ENCODE assay signal across 8 mouse cellular contexts in the genomic region with DNA sequence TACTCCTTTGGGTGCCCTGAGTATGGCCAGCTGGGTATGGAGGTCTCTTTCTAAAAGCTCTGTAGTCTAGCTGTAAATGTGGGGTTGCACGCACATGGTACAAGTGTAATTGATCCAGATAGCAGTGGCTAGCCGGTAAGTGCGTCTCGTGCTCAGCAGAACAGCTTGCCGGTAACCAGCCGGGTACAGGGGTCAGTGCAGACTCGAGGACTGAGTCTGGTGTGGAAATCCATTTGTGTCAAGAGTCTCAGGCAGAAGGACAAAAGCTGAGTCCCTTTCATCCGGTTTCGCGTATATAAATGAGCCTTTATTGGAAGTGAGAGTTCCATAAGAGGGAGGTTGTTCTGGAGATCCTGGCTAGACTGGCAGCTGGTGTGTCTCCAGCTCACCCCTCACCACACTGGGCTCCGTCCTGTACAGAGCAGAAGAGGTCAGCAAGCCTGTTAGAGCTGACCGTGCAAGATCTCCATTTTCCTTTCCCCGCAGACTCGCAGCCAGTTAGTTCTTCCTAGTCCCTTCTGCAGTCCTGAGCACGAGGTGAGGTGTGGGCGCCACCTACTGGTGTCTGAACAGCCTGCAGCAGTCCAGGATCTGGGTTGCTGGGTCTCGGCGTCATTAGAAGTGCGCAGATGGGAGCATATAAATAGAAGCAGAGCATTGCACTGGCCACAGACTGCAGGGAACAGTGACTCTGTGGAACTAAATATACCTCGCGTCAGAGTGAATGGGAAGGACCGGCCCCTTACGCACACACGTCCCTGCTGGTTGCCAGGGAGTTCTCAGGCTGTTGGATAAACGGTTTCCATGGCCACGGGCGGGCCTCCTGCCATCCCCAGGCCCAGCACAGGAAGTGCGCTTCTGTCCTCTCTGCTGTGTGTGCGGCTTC. TPM values are rescaled to one million over a fixed set of nuclear protein-coding genes. Genes with fewer than 3 reads are reported as not detected.
A peak's percentile ranks its signal among the peaks of the same experiment; 100 is the strongest.
DNase-seq lines count a peak whose midpoint lies in the region; ATAC-seq and TF ChIP-seq lines count a peak whose summit lies in the region.

No protein-coding gene starts in this region.

- peaks cover 21% of the 10 kb centered on the region for H3K79me3 ChIP-seq in C2C12 (ENCODE audit: low read depth)

- H3K36me3 ChIP-seq in C2C12 (ENCODE audit: control insufficient read depth, insufficient read depth), result peaks cover 98% of the 10 kb centered on the region
- peaks cover 99% of the 10 kb centered on the region for H3K36me3 ChIP-seq in forebrain, embryonic 10.5 days (replicated peaks)
- H3K36me3 ChIP-seq in heart, embryonic 15.5 days, result peaks cover 73% of the 10 kb centered on the region
- peaks cover 95% of the 10 kb centered on the region for H3K36me3 ChIP-seq in liver, embryonic 14.5 days (replicated peaks; ENCODE audit: control insufficient read depth, insufficient read depth, low read depth)
- peaks cover 73% of the 10 kb centered on the region for H3K36me3 ChIP-seq in neural tube, embryonic 11.5 days (ENCODE audit: control insufficient read depth, insufficient read depth, low read length)
- peaks cover 53% of the 10 kb centered on the region for H3K36me3 ChIP-seq in stomach, embryonic 16.5 days (ENCODE audit: control insufficient read depth, insufficient read depth, low read length)

- no peak for TF ChIP-seq POLR2A in brain, embryonic 14.5 days (IDR thresholded peaks at IDR 0.05; ENCODE audit: borderline replicate concordance, extremely low read depth, insufficient read depth, insufficient read length, poor library complexity, severe bottlenecking)

- H3K4me3 ChIP-seq in C2C12 (ENCODE audit: insufficient read depth, poor library complexity, severe bottlenecking), result no peak overlapping the region
- no peak overlapping the region for H3K4me3 ChIP-seq in forebrain, embryonic 10.5 days
- no peak overlapping the region for H3K4me3 ChIP-seq in heart, embryonic 15.5 days
- H3K4me3 ChIP-seq in liver, embryonic 14.5 days (ENCODE audit: insufficient read depth in 1 of 2, low read depth in 2 of 2, low read length in 2 of 2), result no peak overlapping the region
- H3K4me3 ChIP-seq in neural tube, embryonic 11.5 days (ENCODE audit: low read depth, low read length), result no peak overlapping the region
- no peak overlapping the region for H3K4me3 ChIP-seq in stomach, embryonic 16.5 days (replicated peaks; ENCODE audit: low read length)

- TF ChIP-seq CTCF in C2C12 (IDR thresholded peaks at IDR 0.05; ENCODE audit: control insufficient read depth, insufficient read depth, insufficient read length), result peak; percentile 89
- TF ChIP-seq CTCF in brain, embryonic 14.5 days (IDR thresholded peaks at IDR 0.05; ENCODE audit: borderline replicate concordance, extremely low read depth, insufficient read depth, insufficient read length), result peak; percentile 95
- peak; percentile 98 for TF ChIP-seq CTCF in liver, embryonic 14.5 days (IDR thresholded peaks at IDR 0.05; ENCODE audit: low read depth)

- H3K27ac ChIP-seq in forebrain, embryonic 10.5 days, result peak overlapping the region; percentile 60; the same call in 1 of the 2 replicates
- H3K27ac ChIP-seq in heart, embryonic 15.5 days, result peak overlapping the region; percentile 41; the same call in 1 of the 2 replicates
- H3K27ac ChIP-seq in liver, embryonic 14.5 days, result no peak overlapping the region
- H3K27ac ChIP-seq in neural tube, embryonic 11.5 days (ENCODE audit: low read depth, low read length), result peak overlapping the region; percentile 44; the same call in 1 of the 2 replicates
- peak overlapping the region; percentile 57 for H3K27ac ChIP-seq in stomach, embryonic 16.5 days (ENCODE audit: low read length)

- peak; percentile 94 for ATAC-seq in heart, embryonic 15.5 days (replicated peaks; ENCODE audit: insufficient number of reproducible peaks, insufficient read depth, low FRiP score, low read depth)
- peak; percentile 61 for ATAC-seq in liver, embryonic 14.5 days (ENCODE audit: insufficient read depth)
- peak; percentile 60; the same call in 1 of the 2 replicates for ATAC-seq in neural tube, embryonic 11.5 days (ENCODE audit: insufficient read depth, low FRiP score, low TSS enrichment)
- peak; percentile 86 for ATAC-seq in stomach, embryonic 16.5 days (ENCODE audit: insufficient read depth, low FRiP score)

- no peak overlapping the region for H3K4me2 ChIP-seq in heart, embryonic 15.5 days
- no peak overlapping the region for H3K4me2 ChIP-seq in liver, embryonic 14.5 days (ENCODE audit: low read depth)
- H3K4me2 ChIP-seq in neural tube, embryonic 11.5 days (ENCODE audit: low read depth), result no peak overlapping the region
- no peak overlapping the region for H3K4me2 ChIP-seq in stomach, embryonic 16.5 days (ENCODE audit: low read depth, low read length)

- no peak for TF ChIP-seq EP300 in liver, embryonic 14.5 days (IDR thresholded peaks at IDR 0.05; ENCODE audit: low read depth)

- peak; percentile 96 for DNase-seq in brain, embryonic 14.5 days (ENCODE audit: low read depth)
- peak; percentile 79 for DNase-seq in forebrain, embryonic 10.5 days (ENCODE audit: extremely low spot score, low spot score)
- DNase-seq in kidney, postnatal 25 days, result peak; percentile 90 to 95
- DNase-seq in liver, embryonic 14.5 days (ENCODE audit: low read depth in 3 of 3, low spot score in 3 of 3), result peak in 1 of 3 experiments; percentile 53
- peak; percentile 90 for DNase-seq in neural tube, embryonic 11.5 days (ENCODE audit: low spot score)

- H3K9me3 ChIP-seq in forebrain, embryonic 10.5 days, result no peaks in the 10 kb centered on the region
- no peaks in the 10 kb centered on the region for H3K9me3 ChIP-seq in heart, embryonic 15.5 days (replicated peaks)
- no peaks in the 10 kb centered on the region for H3K9me3 ChIP-seq in liver, embryonic 14.5 days (ENCODE audit: control insufficient read depth, low read length)
- no peaks in the 10 kb centered on the region for H3K9me3 ChIP-seq in neural tube, embryonic 11.5 days (ENCODE audit: control insufficient read depth, low read length)
- H3K9me3 ChIP-seq in stomach, embryonic 16.5 days (replicated peaks; ENCODE audit: control insufficient read depth, low read length), result no peaks in the 10 kb centered on the region

- peaks cover 34% of the 10 kb centered on the region for H3K4me1 ChIP-seq in forebrain, embryonic 10.5 days
- peaks cover 20% of the 10 kb centered on the region for H3K4me1 ChIP-seq in heart, embryonic 15.5 days (replicated peaks)
- 0 out of 4 replicates have a peak, but pooled peaks cover 0 to 3% of the 10 kb centered on the region in 2 experiments for H3K4me1 ChIP-seq in liver, embryonic 14.5 days (replicated peaks; ENCODE audit: control insufficient read depth in 2 of 2, insufficient read depth in 2 of 2, low read length in 1 of 2)
- H3K4me1 ChIP-seq in neural tube, embryonic 11.5 days (ENCODE audit: control insufficient read depth, insufficient read depth, low read length), result 0 out of 2 replicates have a peak, but pooled peaks cover 10% of the 10 kb centered on the region
- peaks cover 26% of the 10 kb centered on the region for H3K4me1 ChIP-seq in stomach, embryonic 16.5 days (ENCODE audit: control insufficient read depth, insufficient read depth, low read length)

- no peak overlapping the region for H3ac ChIP-seq in C2C12 (ENCODE audit: control insufficient read depth, insufficient read length, low read depth)

- H3K79me2 ChIP-seq in C2C12 (ENCODE audit: control insufficient read depth, insufficient read depth), result peaks cover 49% of the 10 kb centered on the region

- no peaks in the 10 kb centered on the region for H3K27me3 ChIP-seq in C2C12 (ENCODE audit: control insufficient read depth, insufficient read depth, insufficient read length)
- H3K27me3 ChIP-seq in forebrain, embryonic 10.5 days (ENCODE audit: poor library complexity, severe bottlenecking), result no peaks in the 10 kb centered on the region
- no peaks in the 10 kb centered on the region for H3K27me3 ChIP-seq in heart, embryonic 15.5 days
- H3K27me3 ChIP-seq in liver, embryonic 14.5 days (ENCODE audit: control insufficient read depth, insufficient read depth, low read length), result no peaks in the 10 kb centered on the region
- H3K27me3 ChIP-seq in neural tube, embryonic 11.5 days (ENCODE audit: control insufficient read depth, insufficient read depth, low read length), result no peaks in the 10 kb centered on the region
- H3K27me3 ChIP-seq in stomach, embryonic 16.5 days (ENCODE audit: control insufficient read depth, insufficient read depth, low read length), result no peaks in the 10 kb centered on the region

- WGBS in forebrain, embryonic 10.5 days, result 74% methylated on average over 29 of the region's 29 CpGs
- 38% methylated on average over 29 of the region's 29 CpGs for WGBS in heart, embryonic 15.5 days
- WGBS in liver, embryonic 14.5 days (ENCODE audit: insufficient replicate concordance), result 63% methylated on average over 29 of the region's 29 CpGs
- 57% methylated on average over 29 of the region's 29 CpGs for WGBS in neural tube, embryonic 11.5 days
- 39% methylated on average over 29 of the region's 29 CpGs for WGBS in stomach, embryonic 16.5 days

- no peak overlapping the region for H3K9ac ChIP-seq in heart, embryonic 15.5 days
- no peak overlapping the region for H3K9ac ChIP-seq in liver, embryonic 14.5 days (replicated peaks)
- H3K9ac ChIP-seq in neural tube, embryonic 11.5 days (ENCODE audit: low read length), result no peak overlapping the region
- peak overlapping the region; percentile 46; the same call in 1 of the 2 replicates for H3K9ac ChIP-seq in stomach, embryonic 16.5 days (ENCODE audit: low read length)

RNA-seq across cellular contexts. Expression of a gene that starts 13.4 kb away (rescaled TPM):
- polyA plus RNA-seq in C2C12 (2012; fragmentation: generic; extraction: Trizol), result 213 TPM
- polyA plus RNA-seq in brain, embryonic 14.5 days (2012; rRNA removed), result 104 and 106 TPM in 2 replicates
- 40.8 and 44.7 TPM in 2 replicates for polyA plus RNA-seq in forebrain, embryonic 10.5 days (2016; fragmentation: Nextera tagmentation; extraction: Ambion mirVana)
- 13.9 and 24.6 TPM in 2 replicates for polyA plus RNA-seq in heart, embryonic 15.5 days (2015; fragmentation: Nextera tagmentation; extraction: Ambion mirVana)
- 44.0 and 50.3 TPM in 2 replicates for polyA plus RNA-seq in liver, embryonic 14.5 days (2012; rRNA removed)
- 16.5 and 27.6 TPM in 2 replicates for polyA plus RNA-seq in liver, embryonic 14.5 days (2014; fragmentation: Nextera tagmentation; extraction: Ambion mirVana)
- polyA plus RNA-seq in neural tube, embryonic 11.5 days (2014; fragmentation: Nextera tagmentation; extraction: Ambion mirVana), result 76.3 and 79.9 TPM in 2 replicates
- polyA plus RNA-seq in stomach, embryonic 16.5 days (2015; fragmentation: Nextera tagmentation; extraction: Ambion mirVana), result 15.1 and 16.2 TPM in 2 replicates

RNA-seq across cellular contexts. Expression of a gene that starts 28.7 kb away (rescaled TPM):
- polyA plus RNA-seq in C2C12 (2012; fragmentation: generic; extraction: Trizol), result not detected
- polyA plus RNA-seq in brain, embryonic 14.5 days (2012; rRNA removed), result 0.04 TPM in 1 of 2 replicates, not detected in the other
- polyA plus RNA-seq in forebrain, embryonic 10.5 days (2016; fragmentation: Nextera tagmentation; extraction: Ambion mirVana), result not detected in 2 replicates
- 0.30 TPM in 1 of 2 replicates, not detected in the other for polyA plus RNA-seq in heart, embryonic 15.5 days (2015; fragmentation: Nextera tagmentation; extraction: Ambion mirVana)
- polyA plus RNA-seq in liver, embryonic 14.5 days (2012; rRNA removed), result not detected in 2 replicates
- polyA plus RNA-seq in liver, embryonic 14.5 days (2014; fragmentation: Nextera tagmentation; extraction: Ambion mirVana), result not detected in 2 replicates
- polyA plus RNA-seq in neural tube, embryonic 11.5 days (2014; fragmentation: Nextera tagmentation; extraction: Ambion mirVana), result not detected in 2 replicates
- 0.05 and 0.21 TPM in 2 replicates for polyA plus RNA-seq in stomach, embryonic 16.5 days (2015; fragmentation: Nextera tagmentation; extraction: Ambion mirVana)

RNA-seq across cellular contexts. Expression of a gene that starts 47.9 kb away (rescaled TPM):
- polyA plus RNA-seq in C2C12 (2012; fragmentation: generic; extraction: Trizol), result 27.8 TPM
- polyA plus RNA-seq in brain, embryonic 14.5 days (2012; rRNA removed), result 43.4 and 45.9 TPM in 2 replicates
- 22.1 and 23.0 TPM in 2 replicates for polyA plus RNA-seq in forebrain, embryonic 10.5 days (2016; fragmentation: Nextera tagmentation; extraction: Ambion mirVana)
- 15.3 and 21.8 TPM in 2 replicates for polyA plus RNA-seq in heart, embryonic 15.5 days (2015; fragmentation: Nextera tagmentation; extraction: Ambion mirVana)
- polyA plus RNA-seq in liver, embryonic 14.5 days (2012; rRNA removed), result 2.4 and 2.8 TPM in 2 replicates
- 2.1 and 2.5 TPM in 2 replicates for polyA plus RNA-seq in liver, embryonic 14.5 days (2014; fragmentation: Nextera tagmentation; extraction: Ambion mirVana)
- polyA plus RNA-seq in neural tube, embryonic 11.5 days (2014; fragmentation: Nextera tagmentation; extraction: Ambion mirVana), result 20.1 and 25.3 TPM in 2 replicates
- polyA plus RNA-seq in stomach, embryonic 16.5 days (2015; fragmentation: Nextera tagmentation; extraction: Ambion mirVana), result 18.4 and 21.7 TPM in 2 replicates
